Mouse (Mus musculus) thymus, adult 18-20 months (tissue): ENCODE measurements around the gene Tsc1.

Experiments
- DNase-seq, 2 experiments: peaks; one replicate each; pipeline ENCODE4 v3.0.0; 2022; ENCODE audit warnings: mixed read lengths in 2 of 2

The Tsc1 gene

GRCm38 (mm10) chr2:28616358-28616757 lies 24.7 kb upstream of the Tsc1 start:
- DNase-seq: no peak

GRCm38 (mm10) chr2:28616874-28617273 lies 24.2 kb upstream of the Tsc1 start:
- no peak for DNase-seq

GRCm38 (mm10) chr2:28617498-28618486 lies 23.2 kb upstream of the Tsc1 start:
- DNase-seq: no peak

GRCm38 (mm10) chr2:28618777-28619336 lies 22.2 kb upstream of the Tsc1 start:
- no peak for DNase-seq

GRCm38 (mm10) chr2:28619369-28619768 lies 21.7 kb upstream of the Tsc1 start:
- no peak for DNase-seq

- DNase-seq: no peak
Measured at GRCm38 (mm10) chr2:28620522-28620921, 20.5 kb upstream of the Tsc1 start.

- no peak for DNase-seq
Measured at GRCm38 (mm10) chr2:28621111-28621510, 19.9 kb upstream of the Tsc1 start.

- DNase-seq: no peak
Measured at GRCm38 (mm10) chr2:28621664-28622171, 19.3 kb upstream of the Tsc1 start, which contains the start of gene Gfi1b. Gene Gfi1b, minus strand, starts transcription at chr2:28621982.

- no peak for DNase-seq
Measured at GRCm38 (mm10) chr2:28622521-28623124, 18.4 kb upstream of the Tsc1 start.

GRCm38 (mm10) chr2:28624870-28625269 lies 16.2 kb upstream of the Tsc1 start:
- no peak for DNase-seq

- no peak for DNase-seq
Measured at GRCm38 (mm10) chr2:28626038-28626437, 15.0 kb upstream of the Tsc1 start.

GRCm38 (mm10) chr2:28628053-28628452 lies 13.0 kb upstream of the Tsc1 start:
- DNase-seq: no peak

GRCm38 (mm10) chr2:28629911-28630381 lies 11.1 kb upstream of the Tsc1 start:
- no peak for DNase-seq

GRCm38 (mm10) chr2:28632626-28633025 lies 8.4 kb upstream of the Tsc1 start:
- no peak for DNase-seq

- DNase-seq: no peak
Measured at GRCm38 (mm10) chr2:28633136-28633535, 7.9 kb upstream of the Tsc1 start.

GRCm38 (mm10) chr2:28635199-28635598 lies 5.8 kb upstream of the Tsc1 start:
- DNase-seq: no peak

GRCm38 (mm10) chr2:28637106-28637845 lies 3.8 kb upstream of the Tsc1 start:
- no peak for DNase-seq

- no peak for DNase-seq
Measured at GRCm38 (mm10) chr2:28638352-28638751, 2.7 kb upstream of the Tsc1 start.

- DNase-seq: peak; percentile 20 to 30
Measured at GRCm38 (mm10) chr2:28638886-28639285, 2.1 kb upstream of the Tsc1 start.

- DNase-seq: peak in 1 of 2 experiments; percentile 24
Measured at GRCm38 (mm10) chr2:28639794-28640193, 1.2 kb upstream of the Tsc1 start.

- DNase-seq: no peak
Measured at GRCm38 (mm10) chr2:28641435-28641941, 460 bp downstream of the Tsc1 start.

GRCm38 (mm10) chr2:28643081-28643480 lies 2.1 kb downstream of the Tsc1 start:
- no peak for DNase-seq
